Mouse (Mus musculus) brown adipose tissue, adult 24 weeks (tissue): ENCODE results near the gene D10Jhu81e. TPM values are rescaled to one million over a fixed set of nuclear protein-coding genes. Genes with fewer than 3 reads are reported as not detected.

Source experiments
- H3K27ac ChIP-seq: fragments of 200-500 bp; replicated peaks from 2 replicates; pipeline ENCODE4 v1.5.1; 2012; ENCODE audit warnings: low read depth, mild to moderate bottlenecking, low read length
- H3K4me1 ChIP-seq: fragments of 200-500 bp; 2 replicates; pipeline ENCODE4 v1.6.1; 2012; ENCODE audit warnings: low read length, mixed read lengths; ENCODE audit not compliant: control insufficient read depth, insufficient read depth, insufficient read length
- H3K4me3 ChIP-seq: fragments of 200-500 bp; 2 replicates; pipeline ENCODE4 v1.5.1; 2012; ENCODE audit warnings: low read depth, mild to moderate bottlenecking, low read length, moderate library complexity; ENCODE audit not compliant: insufficient read depth
- polyA plus RNA-seq: library from polyadenylated mRNA; stranded (reverse); fragments of >200 nt; gene quantifications from 2 replicates; pipeline ENCODE4 v1.2.4, GENCODE M21; 2012; ENCODE audit not compliant: missing spikeins, insufficient read depth, insufficient read length

Gene D10Jhu81e
- polyA plus RNA-seq, 1 experiment, result 403 TPM

- Histone ChIP-seq H3K4me1 (no peaks in the 10 kb centered on the region; the same call in 1 of the 2 replicates), H3K4me3 (no peak overlapping the region), H3K27ac (peak overlapping the region; percentile 48)
Measured at GRCm38 (mm10) chr10:78148834-78149766, 20.5 kb downstream of the D10Jhu81e start.

DNA sequence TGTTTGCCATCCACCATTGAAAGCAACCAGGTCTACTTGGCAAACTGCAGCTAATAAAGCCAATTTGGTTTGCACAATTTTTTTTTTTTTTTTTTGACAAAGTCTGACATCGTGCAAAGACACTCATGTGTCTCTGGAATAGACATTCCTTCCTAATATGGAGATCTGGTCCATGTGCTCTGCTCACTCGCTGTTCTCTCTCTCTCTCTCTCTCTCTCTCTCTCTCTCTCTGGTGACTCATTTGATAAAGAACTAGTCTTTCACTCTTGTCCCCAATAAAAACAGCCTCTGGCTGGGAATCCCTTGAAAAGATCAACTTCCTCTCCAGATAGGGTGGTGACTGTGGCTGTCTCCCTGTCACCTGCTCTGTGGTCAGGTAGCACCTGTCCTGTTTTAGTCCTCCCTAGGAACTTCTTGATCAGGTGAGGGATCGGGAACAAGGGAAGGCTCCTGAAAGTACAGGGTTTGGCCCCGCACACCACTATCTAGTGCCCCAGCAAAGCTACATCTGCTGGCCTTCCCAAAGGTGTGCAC, 21.6 kb downstream of the D10Jhu81e start:
- H3K27ac ChIP-seq, result peak overlapping the region; percentile 48; the same call in 1 of the 2 replicates
- no peaks in the 10 kb centered on the region; the same call in 1 of the 2 replicates for H3K4me1 ChIP-seq
- no peak overlapping the region for H3K4me3 ChIP-seq

GRCm38 (mm10) chr10:78143727-78144505, 25.7 kb downstream of the D10Jhu81e start:
- no peak overlapping the region for H3K4me3 ChIP-seq
- H3K4me1 ChIP-seq, result peaks cover 19% of the 10 kb centered on the region
- H3K27ac ChIP-seq, result peak overlapping the region; percentile 52; the same call in 1 of the 2 replicates

- peaks cover 39% of the 10 kb centered on the region for H3K4me1 ChIP-seq
- H3K4me3 ChIP-seq, result no peak overlapping the region
- H3K27ac ChIP-seq, result no peak overlapping the region
Measured at GRCm38 (mm10) chr10:78140843-78141242, 28.7 kb downstream of the D10Jhu81e start.

DNA sequence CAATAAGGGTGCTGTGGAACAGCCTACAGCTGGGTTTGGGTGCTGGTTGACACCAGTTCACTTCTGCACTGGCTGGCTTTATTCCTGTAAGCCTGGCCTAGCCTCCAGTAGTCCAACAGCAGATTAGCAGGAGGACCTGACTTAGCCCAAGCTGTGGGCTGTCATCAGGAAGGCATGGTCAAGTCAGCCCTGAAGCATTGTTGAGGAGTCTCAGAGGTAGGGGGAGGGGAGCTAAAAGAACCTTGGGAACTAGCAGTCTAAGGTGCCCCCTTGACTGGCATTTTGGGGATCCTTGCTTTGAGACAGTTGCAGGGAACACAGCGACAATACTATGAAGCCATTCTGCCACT, 29.4 kb downstream of the D10Jhu81e start:
- H3K27ac ChIP-seq, result no peak overlapping the region
- peaks cover 45% of the 10 kb centered on the region for H3K4me1 ChIP-seq
- H3K4me3 ChIP-seq, result no peak overlapping the region

DNA sequence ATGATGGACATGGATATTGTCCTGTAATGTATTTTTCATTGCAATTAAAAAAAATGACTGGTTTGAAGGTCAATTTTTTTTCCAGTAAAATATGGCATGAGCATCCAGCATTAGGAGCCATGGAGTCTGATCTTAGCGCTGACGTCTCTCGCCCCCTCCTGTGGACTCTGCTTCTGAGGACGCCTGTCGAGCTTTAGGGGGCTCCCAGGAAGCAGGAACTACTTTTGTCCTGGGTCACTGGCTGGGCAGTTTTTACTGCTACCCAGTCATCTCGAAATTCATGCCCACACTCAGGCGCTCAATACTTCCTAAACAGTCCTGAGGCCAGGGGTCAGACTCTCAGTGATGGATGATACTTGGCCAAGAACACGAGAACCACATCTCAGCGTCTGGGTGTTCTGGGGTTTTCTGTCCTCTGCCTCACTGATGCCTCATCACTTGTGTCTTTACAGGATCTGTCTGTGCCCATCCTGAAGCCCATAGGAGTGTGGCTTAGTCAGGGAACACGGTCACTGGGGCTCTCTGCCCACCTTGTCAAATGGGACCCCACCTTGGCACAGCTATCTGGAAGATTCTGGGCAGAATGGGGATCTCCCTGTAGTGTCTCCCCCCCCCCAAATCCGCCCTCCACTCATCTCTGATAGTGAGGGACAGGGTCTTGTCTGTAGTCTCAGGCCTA, 29.9 kb downstream of the D10Jhu81e start:
- Histone ChIP-seq H3K4me3 (no peak overlapping the region), H3K27ac (peak overlapping the region; percentile 14; the same call in 1 of the 2 replicates), H3K4me1 (peaks cover 46% of the 10 kb centered on the region)

DNA sequence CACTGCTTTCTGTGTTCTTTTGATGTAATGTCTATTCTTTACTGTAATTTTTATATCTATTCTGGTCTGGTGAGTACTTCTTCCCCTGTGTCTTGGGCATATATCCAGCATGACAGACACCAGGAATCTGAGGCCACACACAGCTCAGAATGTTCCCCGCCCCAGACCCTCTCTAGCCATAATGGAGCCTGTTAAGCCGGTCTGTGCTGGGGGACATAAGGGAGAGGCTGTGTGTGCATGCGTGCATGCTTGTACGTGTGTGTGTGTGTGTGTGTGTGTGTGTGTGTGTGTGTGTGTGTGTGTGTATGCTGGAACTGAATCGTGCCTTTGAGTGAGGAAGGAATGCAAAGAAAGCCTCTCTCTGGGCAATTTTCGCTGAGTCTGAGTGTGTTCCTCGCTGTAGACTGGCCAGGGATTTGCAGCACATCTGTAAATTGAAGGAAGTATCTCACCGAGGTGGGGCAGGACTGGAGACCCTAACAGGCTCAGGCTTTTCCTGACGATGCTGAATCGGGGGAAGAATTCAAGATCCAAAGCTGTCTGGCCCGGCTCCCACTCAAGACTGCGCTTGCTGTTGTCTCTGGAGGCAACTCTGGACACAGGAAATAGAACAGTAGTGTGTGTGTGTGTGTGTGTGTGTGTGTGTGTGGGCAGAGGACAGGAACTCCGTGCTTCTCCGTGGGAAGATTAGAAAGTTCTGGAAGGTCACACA, 30.6 kb downstream of the D10Jhu81e start:
- H3K4me1 ChIP-seq, result peaks cover 51% of the 10 kb centered on the region
- no peak overlapping the region for H3K4me3 ChIP-seq
- peak overlapping the region; percentile 40; the same call in 1 of the 2 replicates for H3K27ac ChIP-seq

GRCm38 (mm10) chr10:78137191-78137590, 32.4 kb downstream of the D10Jhu81e start:
- no peak overlapping the region for H3K27ac ChIP-seq
- H3K4me1 ChIP-seq, result peaks cover 51% of the 10 kb centered on the region
- no peak overlapping the region for H3K4me3 ChIP-seq

DNA sequence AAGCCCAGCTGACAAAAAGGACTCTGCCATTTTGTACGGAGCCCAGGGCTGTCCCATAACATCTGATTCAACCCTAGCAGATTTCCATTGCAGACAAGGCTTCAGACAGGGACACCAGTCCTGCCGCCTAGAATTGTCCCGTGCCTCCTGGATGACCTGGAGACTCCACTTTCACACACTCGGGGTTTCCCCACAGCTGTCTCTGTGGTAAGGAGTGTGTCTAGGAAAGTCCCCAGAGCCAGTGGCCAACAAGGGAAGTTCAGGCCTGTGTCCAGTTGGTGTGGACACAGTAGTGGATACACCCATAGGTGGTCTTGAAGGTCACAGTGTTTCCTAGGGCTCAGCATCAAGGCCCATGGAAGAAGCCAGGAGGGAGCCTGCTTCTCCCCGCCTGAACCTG, 33.6 kb downstream of the D10Jhu81e start:
- Histone ChIP-seq H3K4me3 (no peak overlapping the region), H3K27ac (no peak overlapping the region), H3K4me1 (peaks cover 51% of the 10 kb centered on the region)

- Histone ChIP-seq H3K27ac (0 out of 2 replicates have a peak overlapping the region, but pooled peaks have one; percentile 15), H3K4me1 (peaks cover 48% of the 10 kb centered on the region), H3K4me3 (no peak overlapping the region)
Measured at GRCm38 (mm10) chr10:78134975-78135798, 34.4 kb downstream of the D10Jhu81e start.

- 0 out of 2 replicates have a peak overlapping the region, but pooled peaks have one; percentile 15 for H3K27ac ChIP-seq
- peaks cover 44% of the 10 kb centered on the region for H3K4me1 ChIP-seq
- no peak overlapping the region for H3K4me3 ChIP-seq
Measured at GRCm38 (mm10) chr10:78134400-78134799, 35.2 kb downstream of the D10Jhu81e start.

DNA sequence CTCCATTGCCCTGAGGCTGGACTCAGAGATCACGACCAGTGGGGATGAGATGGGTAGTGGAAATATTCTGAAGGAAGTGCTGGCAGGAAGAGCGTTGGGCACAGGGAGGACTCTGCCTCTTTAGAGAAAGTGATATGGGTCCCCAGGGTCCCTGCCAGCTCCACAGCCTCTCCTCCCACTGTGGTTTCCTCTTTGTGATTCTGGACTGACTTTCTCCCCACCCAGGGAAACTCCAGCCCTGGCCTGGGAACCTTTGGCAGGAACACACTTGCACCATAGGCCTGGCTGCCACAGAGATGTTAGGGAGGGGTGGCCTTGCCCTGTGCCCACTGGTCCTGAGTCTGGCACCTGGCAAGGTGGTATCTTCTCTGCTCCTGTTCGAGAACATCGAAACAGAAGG, 39.6 kb downstream of the D10Jhu81e start:
- no peak overlapping the region for H3K4me3 ChIP-seq
- no peak overlapping the region for H3K27ac ChIP-seq
- peaks cover 14% of the 10 kb centered on the region for H3K4me1 ChIP-seq

- Histone ChIP-seq H3K27ac (no peak overlapping the region), H3K4me3 (no peak overlapping the region), H3K4me1 (peaks cover 10% of the 10 kb centered on the region)
Measured at GRCm38 (mm10) chr10:78129423-78129822, 40.2 kb downstream of the D10Jhu81e start.
